Mouse (Mus musculus) thymus, adult 2 months (tissue): ENCODE data around the gene Mrpl45. TPM values are rescaled to one million over a fixed set of nuclear protein-coding genes. Genes with fewer than 3 reads are reported as not detected.

Experiments
- DNase-seq: peaks from one replicate; pipeline ENCODE4 v3.0.0; 2021
- H3K27ac ChIP-seq: fragments of 200-500 bp; 2 replicates; pipeline ENCODE4 v1.5.1; 2012; ENCODE audit warnings: low read length, control low read depth; ENCODE audit not compliant: control insufficient read depth, insufficient read depth
- H3K27me3 ChIP-seq: fragments of 200-500 bp; 2 replicates; pipeline ENCODE4 v1.6.1; 2012; ENCODE audit warnings: mild to moderate bottlenecking, low read length, moderate library complexity, mixed read lengths; ENCODE audit not compliant: control insufficient read depth, insufficient read depth
- H3K36me3 ChIP-seq: fragments of 200-500 bp; 2 replicates; pipeline ENCODE4 v1.6.1; 2012; ENCODE audit warnings: mild to moderate bottlenecking, low read length, moderate library complexity; ENCODE audit not compliant: control insufficient read depth, insufficient read depth
- H3K4me1 ChIP-seq: fragments of 200-500 bp; replicated peaks from 2 replicates; pipeline ENCODE4 v1.6.1; 2012; ENCODE audit warnings: low read length; ENCODE audit not compliant: control insufficient read depth, insufficient read depth
- H3K4me3 ChIP-seq: fragments of 200-500 bp; 2 replicates; pipeline ENCODE4 v1.5.1; 2012; ENCODE audit warnings: mild to moderate bottlenecking, low read length, control low read depth, moderate library complexity; ENCODE audit not compliant: control insufficient read depth, insufficient read depth
- CTCF ChIP-seq: fragments of 200-500 bp; IDR thresholded peaks from 2 replicates; pipeline ENCODE4 v1.5.1; 2012; ENCODE audit warnings: mild to moderate bottlenecking, control low read depth, low read length, moderate library complexity, borderline replicate concordance; ENCODE audit not compliant: control insufficient read depth, poor library complexity, insufficient read depth; ENCODE audit errors: extremely low read depth
- POLR2A ChIP-seq: fragments of 200-500 bp; IDR thresholded peaks from 2 replicates; pipeline ENCODE4 v1.6.1; 2012; ENCODE audit warnings: mild to moderate bottlenecking, low read length, control low read depth, moderate library complexity; ENCODE audit not compliant: control insufficient read depth, poor library complexity, insufficient read depth; ENCODE audit errors: extremely low read depth
- WGBS: fragments of 180-500 bp; shearing (Covaris S2); methylation state at CpG from one replicate; pipeline ENCODE4 v1.1.7; 2018; 5-methylcytosine and 5-hydroxymethylcytosine counted together
- polyA plus RNA-seq: library from polyadenylated mRNA; depleted of rRNA; stranded (reverse); fragments of >200 nt; gene quantifications from 2 replicates; pipeline ENCODE4 v1.2.3, GENCODE M21; 2012

Gene Mrpl45
- polyA plus RNA-seq, 1 experiment, result 14.1 TPM

DNA sequence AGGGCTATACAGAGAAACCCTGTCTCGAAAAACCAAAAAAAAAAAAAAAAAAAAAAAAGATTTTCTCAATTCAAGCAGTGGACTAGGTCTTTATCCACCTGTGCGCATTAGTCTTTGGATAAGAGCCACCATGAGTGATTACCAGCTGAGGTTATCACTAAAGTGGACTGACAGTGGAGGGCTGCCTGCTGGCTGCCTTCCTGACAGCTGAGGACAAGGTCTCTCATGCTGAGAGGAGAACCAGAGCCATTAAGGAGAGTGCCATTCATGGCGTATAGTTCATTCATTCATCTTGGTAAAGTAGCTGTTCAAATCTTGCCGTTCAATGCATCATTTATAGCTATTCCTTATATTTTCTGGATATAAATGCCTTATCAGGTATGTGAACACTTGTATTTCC is 19.0 kb upstream of the Mrpl45 start:
- 97% methylated on average over 3 of the region's 4 CpGs for WGBS
- Histone ChIP-seq H3K27me3 (no peaks in the 10 kb centered on the region), H3K36me3 (no peaks in the 10 kb centered on the region), H3K4me1 (peaks cover 6% of the 10 kb centered on the region), H3K27ac (no peak overlapping the region), H3K4me3 (no peak overlapping the region)
- DNase-seq, result no peak
- TF ChIP-seq POLR2A (no peak), CTCF (no peak)

DNA sequence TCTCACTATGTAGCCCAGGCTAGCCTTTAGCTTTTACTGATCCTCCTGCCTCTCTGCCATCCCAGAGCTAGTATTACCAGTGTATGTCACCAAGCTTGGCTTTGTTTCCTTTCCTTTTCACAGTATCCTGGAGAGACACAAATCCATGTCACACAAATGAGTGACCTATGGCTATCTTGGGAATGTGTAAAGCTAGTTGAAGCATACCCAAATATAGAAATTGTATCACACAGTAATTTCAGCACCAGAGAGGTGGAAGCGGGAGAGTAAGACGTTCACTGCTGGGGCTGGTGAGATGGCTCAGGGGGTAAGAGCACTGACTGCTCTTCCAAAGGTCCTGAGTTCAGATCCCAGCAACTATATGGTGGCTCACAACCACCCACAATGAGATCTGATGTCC is 15.6 kb upstream of the Mrpl45 start:
- 95% methylated on average over 2 of the region's 2 CpGs for WGBS
- Histone ChIP-seq H3K4me3 (no peak overlapping the region), H3K4me1 (peaks cover 6% of the 10 kb centered on the region), H3K27me3 (no peaks in the 10 kb centered on the region), H3K36me3 (no peaks in the 10 kb centered on the region), H3K27ac (no peak overlapping the region)
- DNase-seq, result no peak
- TF ChIP-seq POLR2A (no peak), CTCF (no peak)

DNA sequence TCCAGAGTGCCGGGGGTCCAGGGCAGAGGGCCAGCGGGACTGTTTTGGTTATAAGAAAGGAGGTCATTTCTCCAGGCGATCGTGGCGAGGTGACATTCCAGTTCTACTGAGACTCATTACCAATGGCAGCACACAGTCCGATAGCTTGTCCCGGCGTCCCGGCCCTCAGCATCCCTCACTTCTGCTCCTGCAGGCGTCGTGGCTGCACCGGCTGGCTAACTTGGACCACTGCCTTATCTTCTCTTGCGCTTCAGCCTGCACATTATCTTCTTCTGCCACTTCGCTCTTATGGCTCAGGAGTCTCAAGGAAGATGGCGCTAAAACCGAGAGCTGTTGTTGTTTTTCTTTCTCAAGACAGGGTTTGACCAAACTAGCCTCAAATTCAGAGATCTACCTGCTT is 14.1 kb upstream of the Mrpl45 start:
- Histone ChIP-seq H3K4me1 (peaks cover 6% of the 10 kb centered on the region), H3K4me3 (no peak overlapping the region), H3K27ac (no peak overlapping the region), H3K36me3 (no peaks in the 10 kb centered on the region), H3K27me3 (no peaks in the 10 kb centered on the region)
- 96% methylated on average over 16 of the region's 16 CpGs for WGBS
- no peak for TF ChIP-seq CTCF
- TF ChIP-seq POLR2A, result no peak
- DNase-seq, result no peak

DNA sequence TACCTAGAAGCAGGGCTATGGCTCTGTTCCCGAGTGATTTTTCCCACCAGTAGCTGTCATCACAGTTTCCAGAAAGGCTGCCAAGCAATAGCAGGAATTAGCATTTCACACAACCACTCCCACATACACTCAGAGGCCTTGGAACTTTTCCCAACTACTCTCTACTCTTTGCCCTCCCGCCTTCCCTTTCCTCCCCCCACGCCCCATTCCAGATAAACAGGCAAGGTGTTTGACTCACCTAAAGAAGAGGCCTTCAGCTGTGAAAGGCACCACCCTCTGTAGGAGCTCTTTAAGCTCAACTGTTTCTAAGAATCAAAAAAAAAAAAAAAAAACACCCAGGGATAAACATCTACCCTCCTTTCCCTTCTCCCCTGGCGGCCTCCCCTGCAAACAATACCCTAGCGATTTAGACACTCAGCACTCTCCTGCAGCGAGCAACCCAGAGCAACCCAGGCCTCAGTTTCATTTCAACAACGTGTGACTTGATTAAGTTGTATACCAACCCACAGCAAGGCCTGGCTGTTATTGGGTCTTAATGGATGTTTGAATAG is 13.2 kb upstream of the Mrpl45 start:
- TF ChIP-seq CTCF (no peak), POLR2A (no peak)
- DNase-seq, result no peak
- H3K27ac ChIP-seq, result no peak overlapping the region

DNA sequence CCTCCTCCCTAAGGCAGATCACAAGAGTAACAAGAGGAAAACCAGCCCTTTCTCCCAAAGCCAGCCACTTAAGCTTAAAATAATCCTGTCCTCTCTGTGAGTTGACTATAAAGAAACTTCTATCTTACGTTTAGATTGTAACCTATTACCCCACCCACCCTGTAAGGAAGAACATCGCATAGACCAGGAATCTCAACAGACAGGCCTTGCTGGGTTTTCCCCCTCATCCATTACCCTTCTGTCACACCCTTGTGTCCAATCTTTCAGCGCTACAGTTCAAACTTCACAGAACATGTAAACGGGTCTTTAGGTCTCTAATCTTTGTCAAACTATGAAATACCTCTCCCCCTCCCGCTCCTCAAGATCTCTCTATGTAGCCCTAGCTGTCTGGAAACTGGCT is 10.9 kb upstream of the Mrpl45 start:
- H3K27me3 ChIP-seq, result no peaks in the 10 kb centered on the region
- H3K4me3 ChIP-seq, result no peak overlapping the region
- DNase-seq, result no peak
- H3K4me1 ChIP-seq, result peaks cover 4% of the 10 kb centered on the region
- no peaks in the 10 kb centered on the region for H3K36me3 ChIP-seq
- no peak for TF ChIP-seq POLR2A
- no peak for TF ChIP-seq CTCF
- 87% methylated on average over 5 of the region's 5 CpGs for WGBS
- H3K27ac ChIP-seq, result no peak overlapping the region

More for the DNA sequence above, 13.2 kb upstream of the Mrpl45 start:
- 84% methylated on average over 7 of the region's 7 CpGs for WGBS
- H3K4me1 ChIP-seq, result peaks cover 6% of the 10 kb centered on the region
- no peaks in the 10 kb centered on the region for H3K27me3 ChIP-seq
- H3K4me3 ChIP-seq, result no peak overlapping the region
- no peaks in the 10 kb centered on the region for H3K36me3 ChIP-seq

DNA sequence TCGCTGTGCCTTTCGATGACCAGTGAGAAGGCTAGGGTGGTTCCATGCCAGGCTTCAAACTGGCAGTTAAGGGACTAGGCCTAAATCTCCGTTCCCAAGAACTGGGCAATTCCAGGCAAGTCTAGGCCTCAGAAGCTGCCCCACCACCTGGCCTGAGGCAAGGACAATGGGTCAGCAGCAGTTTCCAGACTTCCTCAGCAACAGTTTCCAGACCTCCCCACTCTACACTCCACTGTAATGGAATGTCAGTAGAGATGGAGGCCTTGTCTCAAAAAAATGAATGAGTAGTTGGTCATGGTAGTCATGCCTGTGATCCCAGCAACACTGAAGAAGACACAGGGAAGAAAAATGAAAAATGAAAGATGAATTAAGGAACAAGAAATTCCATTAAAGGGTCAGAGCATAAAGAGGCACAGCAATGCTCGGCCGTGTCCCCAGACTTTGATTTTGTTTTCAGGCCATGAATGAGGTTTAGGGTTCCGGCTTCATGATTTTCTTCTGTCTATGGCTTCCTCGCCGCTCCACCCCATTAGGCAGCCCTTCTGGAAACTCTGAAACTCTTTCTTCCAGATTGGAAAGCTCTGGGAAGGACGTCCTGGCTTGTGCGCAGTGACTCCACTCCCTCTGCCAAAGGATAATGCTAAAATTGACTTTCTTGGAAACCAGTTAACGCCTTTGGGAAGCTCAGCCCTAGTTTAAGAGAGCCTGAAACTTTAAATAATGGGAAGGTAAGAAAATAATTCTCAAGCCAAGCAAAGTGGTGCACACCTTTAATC is 8.0 kb upstream of the Mrpl45 start:
- TF ChIP-seq POLR2A (no peak), CTCF (no peak)
- Histone ChIP-seq H3K4me1 (peaks cover 9% of the 10 kb centered on the region), H3K36me3 (no peaks in the 10 kb centered on the region), H3K4me3 (no peak overlapping the region), H3K27ac (no peak overlapping the region), H3K27me3 (no peaks in the 10 kb centered on the region; the same call in 1 of the 2 replicates)
- no peak for DNase-seq
- 97% methylated on average over 11 of the region's 11 CpGs for WGBS
